Mouse (Mus musculus): ENCODE measurements around the gene Tnik. TPM values are rescaled to one million over a fixed set of nuclear protein-coding genes. Genes with fewer than 3 reads are reported as not detected.
A peak's percentile ranks its signal among the peaks of the same experiment; 100 is the strongest.

The Tnik gene
- polyA plus RNA-seq, 1 experiment from 2014 or later, result 15.9 TPM

DNA sequence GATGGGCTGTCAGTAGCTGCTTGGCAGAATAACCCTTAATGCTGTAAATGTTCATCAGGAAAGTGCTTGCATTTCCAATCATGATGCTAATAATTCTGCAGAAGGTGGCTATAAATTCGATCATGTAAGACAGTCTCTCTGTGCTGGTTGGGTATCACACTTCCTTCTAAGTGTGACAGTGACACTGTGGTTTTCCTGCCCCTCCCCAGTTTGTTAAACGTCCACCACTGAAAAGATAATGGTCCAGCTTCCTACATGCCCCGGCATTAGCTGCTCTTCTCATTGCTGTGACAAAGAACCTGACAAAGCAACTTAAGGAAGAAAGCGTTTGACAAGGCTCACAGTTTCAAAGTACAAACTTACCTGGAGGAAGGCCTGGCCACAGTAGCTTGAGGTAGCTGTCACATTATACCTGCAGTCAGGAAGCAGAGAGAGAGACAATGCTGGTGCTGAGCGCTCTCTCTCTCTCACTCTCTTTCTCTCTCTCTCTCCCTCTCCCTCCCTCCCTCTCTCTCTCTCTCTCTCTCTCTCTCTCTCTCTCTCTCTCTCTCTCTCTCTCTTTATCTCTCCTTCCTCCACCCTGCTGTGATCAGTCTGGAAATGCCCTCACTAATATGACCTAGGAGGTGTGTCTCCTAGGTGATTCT, 18.6 kb upstream of the Tnik start:
- Histone ChIP-seq H3K27ac (replicated peaks; ENCODE audit: low read depth, low read length) (no peak overlapping the region), H3K36me3 (replicated peaks; ENCODE audit: control insufficient read depth, insufficient read depth, low read depth, low read length) (no peaks in the 10 kb centered on the region), H3K27me3 (ENCODE audit: control insufficient read depth, insufficient read depth, low read length) (no peaks in the 10 kb centered on the region), H3K4me3 (ENCODE audit: low read depth, low read length) (no peak overlapping the region), H3K9me3 (replicated peaks; ENCODE audit: control insufficient read depth, low read length) (no peaks in the 10 kb centered on the region), H3K4me1 (ENCODE audit: control insufficient read depth, insufficient read depth, low read length) (no peaks in the 10 kb centered on the region), H3K9ac (replicated peaks; ENCODE audit: low read length) (no peak overlapping the region), H3K4me2 (ENCODE audit: low read depth, low read length) (no peak overlapping the region)
- DNase-seq (ENCODE audit: low spot score) (no peak), ATAC-seq (replicated peaks; ENCODE audit: insufficient number of reproducible peaks, low FRiP score, low TSS enrichment, low read depth) (no peak)
- 83% methylated on average over 5 of the region's 5 CpGs for WGBS

DNA sequence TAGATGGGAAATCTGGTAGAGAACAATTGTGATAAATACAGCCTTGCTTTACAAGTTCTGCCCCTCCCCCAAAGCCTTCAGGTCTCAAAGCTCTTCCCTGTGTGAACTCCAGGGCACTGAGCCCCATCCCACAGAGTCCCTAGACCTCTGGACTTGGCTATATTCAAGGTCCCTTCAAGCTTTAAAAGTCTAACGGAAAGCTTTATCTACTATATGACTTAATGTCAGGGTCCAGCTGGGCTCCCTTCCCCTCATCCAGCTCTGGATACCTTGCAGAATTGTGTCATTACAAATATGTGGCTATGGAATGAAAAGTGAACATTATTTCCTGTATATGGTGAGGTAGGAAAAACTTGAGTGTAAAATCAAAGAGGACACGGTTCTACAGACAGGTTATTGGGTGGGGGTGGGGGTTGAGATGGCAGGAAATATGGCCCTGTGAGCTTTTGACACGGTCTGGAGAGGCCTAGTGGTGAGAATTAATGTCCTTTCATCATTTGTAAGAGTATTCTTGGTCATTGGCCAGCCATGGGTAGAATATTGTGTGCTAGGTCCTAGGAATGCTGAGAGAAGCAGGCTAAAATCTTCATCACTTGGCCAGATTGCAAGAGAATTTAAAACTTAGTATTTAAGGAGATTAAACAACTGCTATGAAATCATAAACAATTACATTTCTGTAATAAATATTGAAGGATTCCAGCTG, 14.6 kb upstream of the Tnik start:
- H3K27ac ChIP-seq (replicated peaks; ENCODE audit: low read depth, low read length), result no peak overlapping the region
- no peak for ATAC-seq (replicated peaks; ENCODE audit: insufficient number of reproducible peaks, low FRiP score, low TSS enrichment, low read depth)

GRCm38 (mm10) chr3:28255711-28256110, 7.3 kb upstream of the Tnik start:
- ATAC-seq (replicated peaks; ENCODE audit: insufficient number of reproducible peaks, low FRiP score, low TSS enrichment, low read depth) (no peak), DNase-seq (ENCODE audit: low spot score) (no peak)
- Histone ChIP-seq H3K9me3 (replicated peaks; ENCODE audit: control insufficient read depth, low read length) (no peaks in the 10 kb centered on the region), H3K9ac (replicated peaks; ENCODE audit: low read length) (no peak overlapping the region), H3K4me2 (ENCODE audit: low read depth, low read length) (no peak overlapping the region), H3K4me1 (ENCODE audit: control insufficient read depth, insufficient read depth, low read length) (no peaks in the 10 kb centered on the region), H3K36me3 (replicated peaks; ENCODE audit: control insufficient read depth, insufficient read depth, low read depth, low read length) (no peaks in the 10 kb centered on the region), H3K27me3 (ENCODE audit: control insufficient read depth, insufficient read depth, low read length) (no peaks in the 10 kb centered on the region), H3K27ac (replicated peaks; ENCODE audit: low read depth, low read length) (no peak overlapping the region), H3K4me3 (ENCODE audit: low read depth, low read length) (no peak overlapping the region)
- 83% methylated on average over 7 of the region's 7 CpGs for WGBS

More for the DNA sequence above, 14.6 kb upstream of the Tnik start:
- no peaks in the 10 kb centered on the region for H3K27me3 ChIP-seq (ENCODE audit: control insufficient read depth, insufficient read depth, low read length)
- WGBS, result 60% methylated on average over 3 of the region's 3 CpGs
- no peak overlapping the region for H3K4me2 ChIP-seq (ENCODE audit: low read depth, low read length)
- DNase-seq (ENCODE audit: low spot score), result no peak
- no peaks in the 10 kb centered on the region for H3K36me3 ChIP-seq (replicated peaks; ENCODE audit: control insufficient read depth, insufficient read depth, low read depth, low read length)
- H3K4me3 ChIP-seq (ENCODE audit: low read depth, low read length), result no peak overlapping the region
- no peaks in the 10 kb centered on the region for H3K4me1 ChIP-seq (ENCODE audit: control insufficient read depth, insufficient read depth, low read length)
- H3K9me3 ChIP-seq (replicated peaks; ENCODE audit: control insufficient read depth, low read length), result no peaks in the 10 kb centered on the region
- no peak overlapping the region for H3K9ac ChIP-seq (replicated peaks; ENCODE audit: low read length)

- Histone ChIP-seq H3K27me3 (ENCODE audit: control insufficient read depth, insufficient read depth, low read length) (0 out of 2 replicates have a peak, but pooled peaks cover 2% of the 10 kb centered on the region), H3K4me1 (ENCODE audit: control insufficient read depth, insufficient read depth, low read length) (no peaks in the 10 kb centered on the region), H3K27ac (replicated peaks; ENCODE audit: low read depth, low read length) (no peak overlapping the region), H3K9ac (replicated peaks; ENCODE audit: low read length) (peak overlapping the region; percentile 66), H3K9me3 (replicated peaks; ENCODE audit: control insufficient read depth, low read length) (no peaks in the 10 kb centered on the region), H3K4me3 (ENCODE audit: low read depth, low read length) (peak overlapping the region; percentile 74), H3K36me3 (replicated peaks; ENCODE audit: control insufficient read depth, insufficient read depth, low read depth, low read length) (no peaks in the 10 kb centered on the region), H3K4me2 (ENCODE audit: low read depth, low read length) (peak overlapping the region; percentile 90)
- 1% methylated on average over 33 of the region's 33 CpGs for WGBS
- DNase-seq (ENCODE audit: low spot score) (peak; percentile 59), ATAC-seq (replicated peaks; ENCODE audit: insufficient number of reproducible peaks, low FRiP score, low TSS enrichment, low read depth) (peak; percentile 57)
Observed at GRCm38 (mm10) chr3:28262371-28263001, 528 bp upstream of the Tnik start.

- peak overlapping the region; percentile 74 for H3K4me3 ChIP-seq (ENCODE audit: low read depth, low read length)
- no peak overlapping the region for H3K27ac ChIP-seq (replicated peaks; ENCODE audit: low read depth, low read length)
- H3K36me3 ChIP-seq (replicated peaks; ENCODE audit: control insufficient read depth, insufficient read depth, low read depth, low read length), result no peaks in the 10 kb centered on the region
- 0 out of 2 replicates have a peak, but pooled peaks cover 2% of the 10 kb centered on the region for H3K27me3 ChIP-seq (ENCODE audit: control insufficient read depth, insufficient read depth, low read length)
- peak overlapping the region; percentile 90 for H3K4me2 ChIP-seq (ENCODE audit: low read depth, low read length)
- whole genome bisulfite sequencing, result 2% methylated on average over 26 of the region's 26 CpGs
- no peaks in the 10 kb centered on the region for H3K4me1 ChIP-seq (ENCODE audit: control insufficient read depth, insufficient read depth, low read length)
- 0 out of 2 replicates have a peak, but pooled peaks have one; percentile 8 for ATAC-seq (replicated peaks; ENCODE audit: insufficient number of reproducible peaks, low FRiP score, low TSS enrichment, low read depth)
- H3K9me3 ChIP-seq (replicated peaks; ENCODE audit: control insufficient read depth, low read length), result no peaks in the 10 kb centered on the region
- peak overlapping the region; percentile 66 for H3K9ac ChIP-seq (replicated peaks; ENCODE audit: low read length)
- peak; percentile 45 for DNase-seq (ENCODE audit: low spot score)
Observed at GRCm38 (mm10) chr3:28263948-28264840, 1.2 kb downstream of the Tnik start.

DNA sequence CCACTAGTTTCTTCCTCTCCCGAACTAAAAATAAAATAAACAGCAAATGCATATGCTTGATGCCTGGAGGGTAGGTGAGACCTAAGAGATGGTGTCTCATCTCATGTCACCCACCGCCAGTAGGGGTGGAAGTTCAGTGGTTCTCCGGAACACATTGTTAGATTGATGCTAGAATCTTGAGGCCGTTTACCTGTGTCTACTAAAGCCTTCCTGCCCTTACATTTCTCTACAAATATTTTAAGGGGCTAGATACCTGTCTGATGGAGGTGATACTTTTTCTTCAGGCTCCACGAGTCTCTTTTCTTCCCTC, 1.8 kb downstream of the Tnik start:
- peak overlapping the region; percentile 90 for H3K4me2 ChIP-seq (ENCODE audit: low read depth, low read length)
- ATAC-seq (replicated peaks; ENCODE audit: insufficient number of reproducible peaks, low FRiP score, low TSS enrichment, low read depth) (no peak), DNase-seq (ENCODE audit: low spot score) (no peak)
- H3K9ac ChIP-seq (replicated peaks; ENCODE audit: low read length), result peak overlapping the region; percentile 14; the same call in 1 of the 2 replicates
- no peaks in the 10 kb centered on the region for H3K9me3 ChIP-seq (replicated peaks; ENCODE audit: control insufficient read depth, low read length)
- no peaks in the 10 kb centered on the region for H3K36me3 ChIP-seq (replicated peaks; ENCODE audit: control insufficient read depth, insufficient read depth, low read depth, low read length)
- 0 out of 2 replicates have a peak, but pooled peaks cover 2% of the 10 kb centered on the region for H3K27me3 ChIP-seq (ENCODE audit: control insufficient read depth, insufficient read depth, low read length)
- peak overlapping the region; percentile 74 for H3K4me3 ChIP-seq (ENCODE audit: low read depth, low read length)
- H3K27ac ChIP-seq (replicated peaks; ENCODE audit: low read depth, low read length), result no peak overlapping the region
- 13% methylated on average over 5 of the region's 5 CpGs for whole genome bisulfite sequencing
- no peaks in the 10 kb centered on the region for H3K4me1 ChIP-seq (ENCODE audit: control insufficient read depth, insufficient read depth, low read length)

DNA sequence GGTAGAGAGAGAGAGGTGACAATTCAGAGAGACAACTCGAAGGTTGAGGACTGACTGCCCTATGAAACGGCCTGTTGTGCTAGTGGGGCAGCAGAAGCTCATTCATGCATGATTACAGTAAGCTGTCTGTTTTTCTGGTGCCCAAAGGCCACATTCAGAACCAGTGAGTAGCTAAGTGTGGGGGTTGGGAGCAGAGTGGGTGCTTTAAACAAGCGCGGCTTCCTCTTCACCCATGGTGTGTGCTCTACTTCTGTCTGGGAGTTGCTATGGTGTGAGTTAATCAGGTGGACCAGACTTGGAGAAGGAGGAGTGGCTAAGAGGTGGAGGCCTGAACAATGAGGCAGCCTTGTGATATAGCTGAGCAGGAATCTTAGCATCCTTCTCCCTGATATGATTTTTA, 2.2 kb downstream of the Tnik start:
- Histone ChIP-seq H3K36me3 (replicated peaks; ENCODE audit: control insufficient read depth, insufficient read depth, low read depth, low read length) (no peaks in the 10 kb centered on the region), H3K4me2 (ENCODE audit: low read depth, low read length) (peak overlapping the region; percentile 90; the same call in 1 of the 2 replicates), H3K4me3 (ENCODE audit: low read depth, low read length) (peak overlapping the region; percentile 74), H3K27me3 (ENCODE audit: control insufficient read depth, insufficient read depth, low read length) (0 out of 2 replicates have a peak, but pooled peaks cover 2% of the 10 kb centered on the region), H3K9ac (replicated peaks; ENCODE audit: low read length) (no peak overlapping the region), H3K9me3 (replicated peaks; ENCODE audit: control insufficient read depth, low read length) (no peaks in the 10 kb centered on the region), H3K4me1 (ENCODE audit: control insufficient read depth, insufficient read depth, low read length) (no peaks in the 10 kb centered on the region), H3K27ac (replicated peaks; ENCODE audit: low read depth, low read length) (no peak overlapping the region)
- no peak for ATAC-seq (replicated peaks; ENCODE audit: insufficient number of reproducible peaks, low FRiP score, low TSS enrichment, low read depth)
- no peak for DNase-seq (ENCODE audit: low spot score)
- 29% methylated on average over 4 of the region's 4 CpGs for WGBS

All from embryonic facial prominence, embryonic 11.5 days (tissue).